Mouse (Mus musculus): ENCODE results near the gene Gm5105.
A peak's percentile ranks its signal among the peaks of the same experiment; 100 is the strongest.

DNA sequence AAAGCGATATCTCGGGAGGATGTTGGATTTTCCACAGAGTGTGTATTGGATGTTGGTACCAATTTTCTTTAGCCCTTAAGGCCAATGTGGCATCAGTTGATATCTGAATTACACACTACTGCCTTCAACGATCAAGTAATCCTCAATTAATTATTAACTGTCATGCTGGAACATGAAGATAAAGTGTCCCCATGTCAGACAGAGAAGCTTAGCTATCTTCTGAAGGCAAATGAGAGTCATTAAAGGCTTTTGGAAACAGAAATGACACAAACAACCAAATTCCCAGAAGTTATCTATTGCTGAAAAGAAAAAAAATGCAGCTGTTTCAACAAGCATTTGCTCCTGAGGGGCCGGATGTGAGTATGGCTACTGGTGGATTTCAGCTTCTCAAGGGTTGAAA, 45.2 kb downstream of the Gm5105 start:
- TF ChIP-seq NELFE (IDR thresholded peaks at IDR 0.05; ENCODE audit: low read depth, low read length) (no peak), POLR2A (IDR thresholded peaks at IDR 0.05; ENCODE audit: control insufficient read depth in 1 of 2, insufficient read depth in 1 of 2, low read depth in 1 of 2, low read length in 2 of 2, poor library complexity in 1 of 2) (no peak), CTCF (IDR thresholded peaks at IDR 0.05 in 2 of 3, conservative IDR thresholded peaks at IDR 0.05 in 1 of 3; ENCODE audit: control insufficient read depth in 1 of 3, insufficient read depth in 1 of 3, low read depth in 2 of 3, low read length in 3 of 3, poor library complexity in 1 of 3, severe bottlenecking in 1 of 3) (no peak), CHD1 (IDR thresholded peaks at IDR 0.05; ENCODE audit: low read depth, low read length) (no peak), GABPA (IDR thresholded peaks at IDR 0.05; ENCODE audit: low read depth, low read length) (no peak), SMC3 (IDR thresholded peaks at IDR 0.05; ENCODE audit: low read depth, low read length) (no peak), CHD2 (IDR thresholded peaks at IDR 0.05; ENCODE audit: low read length) (no peak), MYB (IDR thresholded peaks at IDR 0.05; ENCODE audit: low read depth, low read length) (peak; percentile 81), USF1 (IDR thresholded peaks at IDR 0.05; ENCODE audit: low read depth, low read length) (no peak), HCFC1 (IDR thresholded peaks at IDR 0.05; ENCODE audit: low read depth, low read length) (no peak)

Measured in MEL (cell line).